Mouse (Mus musculus) brain, embryonic 14.5 days (tissue): Measurements from ENCODE around the gene Golim4. TPM values are rescaled to one million over a fixed set of nuclear protein-coding genes. Genes with fewer than 3 reads are reported as not detected.

Experiments used
- DNase-seq: peaks from one replicate; pipeline ENCODE4 v3.0.0-alpha.2; 2011; ENCODE audit warnings: low read depth
- CTCF ChIP-seq: fragments of 200-500 bp; IDR thresholded peaks from 2 replicates; pipeline ENCODE4 v1.5.1; 2012; ENCODE audit warnings: inconsistent platforms, mild to moderate bottlenecking, moderate library complexity, borderline replicate concordance; ENCODE audit not compliant: insufficient read depth, insufficient read length; ENCODE audit errors: extremely low read depth
- POLR2A ChIP-seq: fragments of 200-500 bp; IDR thresholded peaks from 2 replicates; pipeline ENCODE4 v1.6.1; 2012; ENCODE audit warnings: mild to moderate bottlenecking, inconsistent platforms, borderline replicate concordance; ENCODE audit not compliant: poor library complexity, insufficient read depth, insufficient read length, severe bottlenecking; ENCODE audit errors: extremely low read depth
- polyA plus RNA-seq: library from polyadenylated mRNA; depleted of rRNA; stranded (reverse); fragments of >200 nt; gene quantifications from 2 replicates; pipeline ENCODE4 v1.2.3, GENCODE M21; 2012

The Golim4 gene
- polyA plus RNA-seq, 1 experiment: 24.9 TPM

DNA sequence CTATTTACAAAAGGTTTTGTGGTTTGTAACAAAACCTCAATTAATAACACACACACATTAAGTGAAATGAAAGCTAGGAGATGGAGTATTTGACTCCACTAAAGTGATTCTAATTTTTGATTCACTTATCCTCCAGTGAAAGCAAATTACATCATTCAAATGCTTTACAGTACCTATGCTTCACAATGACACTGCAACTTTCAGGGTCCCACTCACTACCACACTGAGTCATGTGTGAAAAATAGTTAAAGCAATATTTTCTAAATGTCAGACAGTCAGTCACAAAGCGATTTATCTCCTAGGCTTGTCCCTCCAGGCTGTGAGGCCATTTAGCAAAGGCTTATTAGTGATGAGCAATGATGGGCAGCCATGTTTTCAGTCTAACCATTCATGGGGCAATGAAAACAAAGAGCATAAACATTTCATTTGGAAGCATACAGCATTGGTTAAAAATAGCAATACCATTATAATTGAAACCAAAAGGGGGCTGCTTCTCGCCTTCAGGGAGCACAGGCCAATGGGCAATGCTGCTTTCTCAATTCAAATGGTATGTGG is 8.1 kb downstream of the Golim4 start:
- DNase-seq: no peak
- TF ChIP-seq POLR2A: no peak
- no peak for TF ChIP-seq CTCF

GRCm38 (mm10) chr3:75948003-75948402 is 8.7 kb downstream of the Golim4 start:
- TF ChIP-seq POLR2A: no peak
- no peak for TF ChIP-seq CTCF
- no peak for DNase-seq

GRCm38 (mm10) chr3:75942303-75943060 is 14.3 kb downstream of the Golim4 start:
- TF ChIP-seq CTCF (no peak), POLR2A (no peak)
- DNase-seq: peak; percentile 80

GRCm38 (mm10) chr3:75941864-75942263 is 14.9 kb downstream of the Golim4 start:
- peak; percentile 41 for DNase-seq

GRCm38 (mm10) chr3:75936152-75936551 is 20.6 kb downstream of the Golim4 start:
- TF ChIP-seq CTCF: no peak
- no peak for TF ChIP-seq POLR2A
- no peak for DNase-seq

More at GRCm38 (mm10) chr3:75941864-75942263, 14.9 kb downstream of the Golim4 start:
- no peak for TF ChIP-seq POLR2A
- no peak for TF ChIP-seq CTCF

DNA sequence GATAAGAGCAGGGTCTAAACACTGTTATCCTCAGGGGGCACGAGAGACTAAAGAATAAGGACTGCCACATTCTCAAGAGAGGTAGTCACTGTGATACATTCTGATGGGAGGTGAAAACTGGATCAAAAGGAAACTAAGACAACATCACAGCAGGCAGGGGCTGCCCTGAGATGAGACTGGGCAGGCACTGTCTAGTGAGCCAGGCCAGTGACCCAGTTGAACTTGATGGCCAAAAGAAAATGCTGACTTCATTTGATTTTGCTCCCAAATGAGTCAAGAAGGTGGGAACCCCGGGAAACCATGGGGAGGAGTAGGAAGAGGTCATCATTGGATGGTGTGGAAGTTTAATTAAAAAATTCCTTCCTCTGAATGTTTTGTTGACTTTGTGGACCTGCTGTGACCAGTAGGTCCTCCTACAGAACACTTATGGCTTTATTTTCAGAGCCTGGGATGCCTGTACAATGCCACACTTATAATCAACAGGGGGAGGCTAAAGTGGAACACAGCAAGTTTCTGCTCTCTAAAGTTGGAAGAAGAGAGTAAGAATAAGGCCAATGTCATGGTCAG is 26.0 kb downstream of the Golim4 start:
- TF ChIP-seq POLR2A (no peak), CTCF (no peak)
- no peak for DNase-seq

GRCm38 (mm10) chr3:75929926-75930548 is 26.7 kb downstream of the Golim4 start:
- TF ChIP-seq CTCF: no peak
- no peak for TF ChIP-seq POLR2A
- DNase-seq: no peak

- TF ChIP-seq POLR2A (no peak), CTCF (no peak)
- no peak for DNase-seq
Observed at GRCm38 (mm10) chr3:75926327-75926726, 30.4 kb downstream of the Golim4 start.

GRCm38 (mm10) chr3:75925123-75925522 is 31.6 kb downstream of the Golim4 start:
- DNase-seq: peak; percentile 72
- no peak for TF ChIP-seq CTCF
- TF ChIP-seq POLR2A: no peak

DNA sequence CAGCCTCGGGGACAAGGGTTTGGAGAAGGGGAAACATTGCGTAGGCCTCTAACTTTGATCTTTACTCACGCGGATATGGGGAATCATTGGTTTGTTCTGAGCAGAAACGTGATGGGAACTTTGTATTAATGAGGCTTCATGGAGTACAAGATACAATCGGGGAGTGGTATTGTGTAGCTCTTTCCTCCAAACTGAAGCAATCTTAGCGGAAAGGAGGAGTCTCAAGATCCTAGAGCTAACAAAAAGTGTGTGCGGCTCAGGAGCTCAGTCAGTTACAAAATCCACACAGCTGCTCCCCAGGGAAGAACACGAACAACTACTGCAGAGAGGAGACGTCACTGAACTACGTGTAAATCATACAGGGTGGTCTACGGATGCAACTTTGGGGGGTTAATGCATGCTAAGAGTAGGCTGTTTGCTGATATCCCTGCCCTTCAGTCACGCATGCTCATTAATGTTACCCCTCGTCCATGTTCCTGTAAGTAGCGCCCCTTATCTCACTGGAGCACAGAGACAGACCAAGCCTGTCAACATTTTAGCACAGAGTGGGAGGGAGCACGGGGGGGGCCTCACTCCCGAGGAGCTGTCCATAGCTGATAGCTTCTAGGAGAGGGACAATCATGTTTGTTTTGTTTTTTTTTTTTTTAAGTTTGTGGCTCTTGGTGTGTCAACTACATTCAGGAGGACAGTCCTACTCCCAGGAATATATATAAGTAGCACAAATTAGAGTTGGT is 38.8 kb downstream of the Golim4 start:
- TF ChIP-seq POLR2A (no peak), CTCF (no peak)
- DNase-seq: no peak

DNA sequence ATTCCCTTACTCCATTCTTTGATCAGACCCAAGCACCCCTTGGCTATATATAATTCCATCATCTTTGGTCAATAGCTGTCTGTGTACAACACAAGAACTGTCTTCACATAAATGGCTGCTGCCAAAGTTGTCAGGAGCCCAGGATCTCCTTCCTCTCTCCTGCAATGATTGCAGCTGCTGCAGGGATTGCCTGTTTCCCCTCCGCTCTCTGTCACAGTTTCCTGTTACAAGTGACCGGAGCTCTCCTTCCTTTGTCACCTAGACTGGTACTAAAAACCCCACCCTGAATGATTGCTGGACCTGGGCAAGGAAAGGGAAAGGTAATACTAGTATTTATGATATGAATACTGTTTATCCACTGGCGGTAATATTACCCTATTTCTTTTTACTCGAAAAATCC is 44.0 kb downstream of the Golim4 start:
- peak; percentile 39 for DNase-seq
- no peak for TF ChIP-seq CTCF
- no peak for TF ChIP-seq POLR2A
